Mouse (Mus musculus) 3T3-L1 (cell line): ENCODE data around the gene 2610318N02Rik.
"Not testable (repeated sequence)": the region's sequence is repeated elsewhere in the genome, so short reads cannot be mapped to it uniquely, and the experiment has no call there.

ENCODE experiments used
- DNase-seq: peaks from one replicate; pipeline ENCODE4 v3.0.0-alpha.2; 2015; ENCODE audit warnings: low read depth, low spot score

The 2610318N02Rik gene

GRCm38 (mm10) chr16:17124871-17125520, at the start of gene 2610318N02Rik:
2610318N02Rik (minus strand) TSS chr16:17125167.
- DNase-seq: peak; percentile 78

GRCm38 (mm10) chr16:17168049-17168448, 43.1 kb upstream of the 2610318N02Rik start:
- no peak for DNase-seq

DNA sequence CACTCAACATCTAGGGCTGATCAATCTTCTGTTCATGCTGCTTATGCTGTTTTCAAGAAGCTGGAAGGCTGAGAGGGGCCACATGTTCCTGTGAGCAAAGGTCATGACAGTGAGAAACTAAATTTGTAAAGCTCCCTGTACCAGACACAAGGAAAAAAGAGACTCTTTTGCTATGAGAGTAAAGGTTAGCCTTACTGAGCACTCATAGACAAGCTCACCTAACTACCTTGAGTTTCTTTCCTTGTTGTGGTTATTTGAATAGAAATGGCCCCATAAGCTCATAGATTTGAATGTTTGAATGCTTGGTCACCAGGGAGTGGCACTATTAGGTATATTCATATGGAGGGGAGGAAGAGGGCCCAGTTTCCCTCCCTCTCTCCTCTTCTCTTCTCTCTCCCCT, 42.2 kb upstream of the 2610318N02Rik start:
- no peak for DNase-seq

GRCm38 (mm10) chr16:17165478-17165877, 40.5 kb upstream of the 2610318N02Rik start:
- not testable (repeated sequence) for DNase-seq

DNA sequence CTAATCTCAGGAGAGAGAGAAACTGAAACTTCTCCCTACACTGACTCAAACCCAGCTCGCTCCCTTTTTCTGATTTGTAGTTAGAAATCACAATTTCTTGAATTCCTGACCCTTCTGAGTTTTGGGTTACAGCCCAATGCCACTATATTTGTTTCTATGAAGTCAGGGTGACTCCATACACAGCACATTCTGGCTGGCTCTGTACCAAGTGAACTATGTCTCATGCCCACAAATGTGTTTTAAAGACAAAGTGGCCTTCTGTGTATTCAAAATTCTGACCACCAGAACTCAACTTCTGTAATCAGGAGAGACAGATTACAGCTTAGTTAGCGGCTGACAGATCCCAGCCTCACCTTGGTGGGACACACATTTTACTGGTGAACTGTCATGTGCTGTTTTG, 29.4 kb upstream of the 2610318N02Rik start:
- peak; percentile 39 for DNase-seq

DNA sequence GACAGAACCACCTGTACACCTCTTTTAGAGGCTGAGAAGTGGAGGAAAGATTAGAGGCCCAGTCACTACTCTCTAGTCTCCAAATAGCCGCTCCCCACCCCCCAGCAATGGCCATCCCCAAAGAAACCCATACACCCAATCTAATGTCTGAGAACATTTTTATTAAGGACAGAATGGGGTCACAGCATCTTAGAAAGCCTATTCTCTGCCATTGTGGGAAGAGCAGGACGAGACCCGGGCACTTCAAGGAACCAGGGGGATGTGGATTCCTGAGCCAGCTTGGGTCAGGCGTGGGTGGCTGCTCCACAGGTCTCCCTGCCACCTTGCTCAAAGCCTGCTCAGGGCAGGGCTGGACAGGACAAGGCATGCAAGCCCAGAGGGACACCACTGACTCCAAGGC, 26.9 kb upstream of the 2610318N02Rik start:
- no peak for DNase-seq

- DNase-seq: no peak
Measured at GRCm38 (mm10) chr16:17150520-17151258, 25.7 kb upstream of the 2610318N02Rik start.

- DNase-seq: peak; percentile 20
Measured at GRCm38 (mm10) chr16:17148084-17148483, 23.1 kb upstream of the 2610318N02Rik start.

GRCm38 (mm10) chr16:17147391-17147929, 22.5 kb upstream of the 2610318N02Rik start:
- no peak for DNase-seq

- DNase-seq: peak; percentile 97
Measured at GRCm38 (mm10) chr16:17146772-17147235, 21.8 kb upstream of the 2610318N02Rik start, which contains the start of gene Ccdc116. Ccdc116 (minus strand) TSS chr16:17147229.

- DNase-seq: no peak
Measured at GRCm38 (mm10) chr16:17144339-17144738, 19.4 kb upstream of the 2610318N02Rik start, which contains the start of gene Ydjc. Ydjc (plus strand) TSS chr16:17144621.

DNA sequence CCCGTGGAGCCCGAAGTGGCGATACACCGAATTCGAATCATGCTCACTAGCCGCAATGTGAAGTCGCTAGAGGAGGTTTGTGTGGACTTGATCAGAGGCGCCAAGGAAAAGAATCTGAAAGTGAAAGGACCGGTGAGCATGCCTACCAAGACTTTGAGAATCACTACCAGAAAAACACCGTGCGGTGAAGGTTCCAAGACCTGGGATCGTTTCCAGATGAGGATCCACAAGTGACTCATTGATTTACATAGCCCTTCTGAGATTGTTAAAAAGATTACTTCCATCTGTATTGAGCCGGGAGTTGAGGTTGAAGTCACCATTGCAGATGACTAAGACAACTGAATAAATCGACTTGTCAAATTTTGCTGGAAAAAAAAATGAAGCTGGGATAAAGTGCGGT, 12.4 kb upstream of the 2610318N02Rik start:
- DNase-seq: peak; percentile 97

- DNase-seq: peak; percentile 68
Measured at GRCm38 (mm10) chr16:17132906-17133200, 7.9 kb upstream of the 2610318N02Rik start.

DNA sequence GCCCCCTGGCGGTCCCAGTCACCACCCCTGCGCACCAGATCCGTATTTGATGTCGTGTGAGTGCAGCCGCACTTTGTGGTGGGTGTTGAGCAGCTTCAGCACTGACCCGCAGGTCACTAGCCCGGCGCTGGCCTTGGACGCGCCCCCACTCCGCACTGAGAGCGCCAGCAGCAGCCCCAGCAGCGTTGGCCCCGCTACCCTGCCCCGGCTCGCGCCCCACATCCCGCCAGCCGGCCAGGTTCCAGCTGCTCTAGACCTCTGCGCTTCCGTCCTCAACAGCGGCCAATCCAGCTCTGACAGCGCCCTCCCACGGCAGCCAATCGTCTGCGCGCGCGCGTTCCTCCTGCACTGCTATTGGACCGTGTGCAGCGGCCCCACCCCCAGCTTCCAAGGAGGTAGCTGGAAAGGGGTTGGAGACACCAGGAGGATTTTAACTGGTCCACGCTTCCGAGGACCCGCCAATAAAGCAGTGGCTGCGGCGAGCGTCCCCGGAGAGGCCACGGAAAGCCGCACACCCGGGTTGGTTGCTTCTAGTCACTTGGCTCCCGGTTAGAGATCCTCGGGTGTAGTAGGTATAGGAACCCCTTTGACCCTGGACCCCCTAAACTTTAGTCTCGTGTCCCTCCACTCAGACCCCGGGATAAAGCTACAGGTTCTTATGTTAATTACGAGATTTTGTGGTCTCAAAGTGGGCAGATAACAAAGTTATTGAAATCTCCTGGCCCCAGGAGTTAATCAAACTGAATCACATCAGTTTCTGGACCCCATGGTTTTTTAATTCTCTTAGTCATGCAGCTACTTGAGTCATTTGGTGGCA, 7.3 kb upstream of the 2610318N02Rik start, which contains the start of gene Sdf2l1:
Sdf2l1 (minus strand) TSS at position 295 of the 817 bp plus-strand sequence.
- peak; percentile 100 for DNase-seq

DNA sequence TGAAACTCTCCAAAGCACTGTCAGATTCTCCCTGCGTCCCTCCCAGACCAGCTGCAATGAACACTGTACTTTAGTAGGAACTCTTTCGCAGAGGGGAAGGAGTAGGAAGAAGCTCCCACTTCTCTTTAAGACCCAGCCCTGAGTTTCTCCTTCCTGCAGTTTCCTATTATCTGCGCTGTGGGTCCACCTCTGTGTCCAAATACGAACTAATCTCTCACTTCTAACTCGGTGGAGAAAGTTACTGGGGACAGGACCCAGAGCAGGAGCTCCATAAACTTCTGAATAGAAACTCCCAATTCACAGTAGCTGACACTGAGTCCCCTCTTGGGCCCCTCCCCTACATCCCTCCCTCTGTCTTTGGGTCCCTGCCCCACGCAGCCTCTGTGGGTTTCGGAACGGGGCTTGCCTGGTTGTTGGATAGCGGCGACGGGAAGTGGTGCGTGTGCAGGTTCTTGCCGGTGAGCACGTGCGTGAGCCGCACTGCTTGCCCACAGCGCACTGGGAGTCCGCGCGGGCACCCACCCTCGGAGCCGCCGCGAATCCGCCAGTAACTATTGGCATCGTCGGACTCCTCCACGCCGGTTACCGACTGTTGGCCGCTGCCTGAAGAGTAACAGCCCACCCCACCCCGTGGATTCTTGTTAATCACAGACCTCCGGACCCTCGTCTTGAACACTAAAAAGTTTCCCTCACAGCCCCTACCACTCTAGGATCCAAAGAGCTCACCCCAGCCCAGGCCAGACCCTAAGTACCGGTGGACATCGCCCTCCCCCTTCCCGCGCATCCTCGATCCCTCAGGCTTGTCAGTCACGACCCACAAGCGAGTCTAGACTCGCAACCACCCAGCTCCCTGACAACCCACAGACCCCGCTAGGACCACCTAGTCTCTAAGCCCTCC, 6.5 kb upstream of the 2610318N02Rik start:
- no peak for DNase-seq

DNA sequence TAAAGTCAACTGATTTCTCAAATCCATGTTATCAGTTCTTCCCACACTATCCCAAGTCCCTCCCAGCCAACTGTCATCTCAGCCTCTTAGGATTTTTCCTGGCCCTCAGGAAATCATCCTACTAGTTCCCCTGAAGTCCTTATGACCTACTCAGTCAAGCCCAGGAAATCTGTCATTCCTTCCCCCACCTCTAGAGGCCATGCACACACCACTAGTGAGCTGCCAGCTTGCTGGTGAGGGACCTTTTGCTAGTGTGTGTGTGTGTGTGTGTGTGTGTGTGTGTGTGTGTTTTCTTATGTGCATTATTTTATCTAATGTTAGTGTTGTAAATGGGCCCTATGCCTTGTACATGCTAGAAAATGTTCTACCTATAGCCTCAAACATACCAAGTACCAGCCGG, 2.3 kb upstream of the 2610318N02Rik start:
- DNase-seq: peak; percentile 84

- no peak for DNase-seq
Measured at GRCm38 (mm10) chr16:17124119-17124870, 672 bp downstream of the 2610318N02Rik start.

- no peak for DNase-seq
Measured at GRCm38 (mm10) chr16:17121569-17121968, 3.4 kb downstream of the 2610318N02Rik start.

DNA sequence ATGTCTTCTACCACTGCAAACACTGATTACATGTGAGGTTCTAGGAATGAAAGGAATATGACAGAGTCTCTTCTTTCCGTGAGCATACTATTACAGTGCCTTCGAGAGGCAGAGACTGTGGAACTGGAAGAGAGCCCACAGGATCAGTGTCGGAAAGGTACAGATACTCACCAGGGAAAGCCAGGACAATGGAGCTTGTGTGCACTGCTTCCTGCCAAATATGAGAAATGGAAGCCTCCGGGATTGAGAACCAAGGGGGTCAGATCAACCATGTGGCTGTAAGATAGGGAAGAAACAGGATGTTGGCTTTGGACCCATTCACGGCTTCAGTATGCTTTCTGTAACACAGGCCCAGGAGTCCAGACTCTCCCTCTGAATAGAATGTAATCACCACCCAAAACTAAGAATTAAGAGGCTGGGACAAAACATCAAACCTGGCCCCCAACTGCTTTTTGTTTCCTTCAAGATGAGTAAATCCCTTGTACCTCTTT, 7.6 kb downstream of the 2610318N02Rik start:
- DNase-seq: no peak
